Mouse (Mus musculus): ENCODE data around the gene Pacsin1.

GRCm38 (mm10) chr17:27760169-27760568 lies 104.9 kb downstream of the Pacsin1 start:
- TF ChIP-seq CTCF (IDR thresholded peaks at IDR 0.05; ENCODE audit: low read depth), result no peak
- TF ChIP-seq EP300 (optimal IDR thresholded peaks at IDR 0.05), result no peak

All from stomach, postnatal 0 days (tissue).